Mouse (Mus musculus): ENCODE data around the gene Prelid1.

Prelid1 gene

GRCm38 (mm10) chr13:55362453-55363060 lies 42.3 kb downstream of the Prelid1 start, which contains the start of gene Lman2:
Gene Lman2, minus strand, starts transcription at chr13:55362783.
- TF ChIP-seq GATA4 (IDR thresholded peaks at IDR 0.05; ENCODE audit: insufficient replicate concordance, low read length), result no peak

GRCm38 (mm10) chr13:55368401-55368800 lies 48.1 kb downstream of the Prelid1 start:
- no peak for TF ChIP-seq GATA4 (IDR thresholded peaks at IDR 0.05; ENCODE audit: insufficient replicate concordance, low read length)

GRCm38 (mm10) chr13:55369531-55370114 lies 49.3 kb downstream of the Prelid1 start, which contains the start of gene Rgs14:
Gene Rgs14, plus strand, starts transcription at chr13:55369732.
- TF ChIP-seq GATA4 (IDR thresholded peaks at IDR 0.05; ENCODE audit: insufficient replicate concordance, low read length), result no peak

- no peak for TF ChIP-seq GATA4 (IDR thresholded peaks at IDR 0.05; ENCODE audit: insufficient replicate concordance, low read length)
Observed at GRCm38 (mm10) chr13:55370234-55370633, 49.9 kb downstream of the Prelid1 start.

GRCm38 (mm10) chr13:55371007-55371681 lies 50.8 kb downstream of the Prelid1 start:
- no peak for TF ChIP-seq GATA4 (IDR thresholded peaks at IDR 0.05; ENCODE audit: insufficient replicate concordance, low read length)

GRCm38 (mm10) chr13:55371740-55372139 lies 51.4 kb downstream of the Prelid1 start:
- no peak for TF ChIP-seq GATA4 (IDR thresholded peaks at IDR 0.05; ENCODE audit: insufficient replicate concordance, low read length)

GRCm38 (mm10) chr13:55374206-55374924 lies 54.1 kb downstream of the Prelid1 start:
- no peak for TF ChIP-seq GATA4 (IDR thresholded peaks at IDR 0.05; ENCODE audit: insufficient replicate concordance, low read length)
